Mouse (Mus musculus) lung, embryonic 14.5 days (tissue): ENCODE data around the gene Abcb8. TPM values are rescaled to one million over a fixed set of nuclear protein-coding genes. Genes with fewer than 3 reads are reported as not detected.

Experiments used
- ATAC-seq: fragments of 200-750 bp; cut with Nextera tagmentation; 2 replicates; pipeline ENCODE4 v1.8.0; 2017; ENCODE audit warnings: mild to moderate bottlenecking, moderate TSS enrichment, moderate library complexity; ENCODE audit not compliant: insufficient read depth
- DNase-seq: peaks from one replicate; pipeline ENCODE4 v3.0.0-alpha.2; 2015
- H3K27ac ChIP-seq: fragments of 300-500 bp; sonication (generic); 2 replicates; pipeline ENCODE4 v1.5.1; 2014; ENCODE audit warnings: low read depth, mild to moderate bottlenecking, moderate library complexity
- H3K27me3 ChIP-seq: fragments of 300-500 bp; sonication (generic); 2 replicates; pipeline ENCODE4 v1.6.1; 2014; ENCODE audit warnings: low read length, control low read depth; ENCODE audit not compliant: insufficient read depth
- H3K36me3 ChIP-seq: fragments of 300-500 bp; sonication (generic); 2 replicates; pipeline ENCODE4 v1.6.1; 2014; ENCODE audit warnings: control low read depth; ENCODE audit not compliant: insufficient read depth
- H3K4me1 ChIP-seq: fragments of 300-500 bp; sonication (generic); 2 replicates; pipeline ENCODE4 v1.6.1; 2014; ENCODE audit warnings: antibody characterized with exemption, control low read depth; ENCODE audit not compliant: insufficient read depth
- H3K4me2 ChIP-seq: fragments of 300-500 bp; sonication (generic); 2 replicates; pipeline ENCODE4 v1.6.1; 2014; ENCODE audit warnings: mild to moderate bottlenecking
- H3K4me3 ChIP-seq: fragments of 300-500 bp; sonication (generic); 2 replicates; pipeline ENCODE4 v1.5.1; 2014; ENCODE audit warnings: low read depth, low read length
- H3K9ac ChIP-seq: fragments of 300-500 bp; sonication (generic); 2 replicates; pipeline ENCODE4 v1.6.1; 2014
- H3K9me3 ChIP-seq: fragments of 300-500 bp; sonication (generic); 2 replicates; pipeline ENCODE4 v1.6.1; 2016; ENCODE audit warnings: low read depth, low read length, control low read depth
- CTCF ChIP-seq: IDR thresholded peaks from 2 replicates; pipeline ENCODE4 v1.5.1; 2016; ENCODE audit warnings: antibody characterized with exemption, low read depth
- WGBS: fragments of 180-500 bp; shearing (Covaris S2); extraction: QIAGEN DNeasy Blood & Tissue Kit; methylation state at CpG from one replicate; pipeline ENCODE4 v1.1.7; 2014; 5-methylcytosine and 5-hydroxymethylcytosine counted together
- polyA plus RNA-seq: library from polyadenylated mRNA; unstranded; fragments of >200 nt; fragmentation: Nextera tagmentation; extraction: Ambion mirVana; gene quantifications from 2 replicates; pipeline ENCODE4 v1.2.1, GENCODE M21; 2014

Gene Abcb8
- polyA plus RNA-seq, 1 experiment from 2014 or later, result 43.5 TPM

- Histone ChIP-seq H3K4me2 (0 out of 2 replicates have a peak overlapping the region, but pooled peaks have one; percentile 27), H3K27me3 (0 out of 2 replicates have a peak, but pooled peaks cover 5% of the 10 kb centered on the region), H3K4me1 (no peaks in the 10 kb centered on the region), H3K27ac (no peak overlapping the region), H3K4me3 (no peak overlapping the region), H3K36me3 (peaks cover 13% of the 10 kb centered on the region; the same call in 1 of the 2 replicates), H3K9ac (no peak overlapping the region), H3K9me3 (no peaks in the 10 kb centered on the region)
- ATAC-seq, result peak; percentile 69
- peak; percentile 86 for DNase-seq
- TF ChIP-seq CTCF, result peak; percentile 67
- WGBS, result 3% methylated on average over 21 of the region's 21 CpGs
These were observed 22.8 kb downstream of the Abcb8 start for GRCm38 (mm10) chr5:24416222-24416736.

- no peaks in the 10 kb centered on the region for H3K4me1 ChIP-seq
- H3K9ac ChIP-seq, result no peak overlapping the region
- H3K27me3 ChIP-seq, result 0 out of 2 replicates have a peak, but pooled peaks cover 5% of the 10 kb centered on the region
- DNase-seq, result no peak
- H3K36me3 ChIP-seq, result peaks cover 17% of the 10 kb centered on the region; the same call in 1 of the 2 replicates
- no peak overlapping the region for H3K4me3 ChIP-seq
- 87% methylated on average over 10 of the region's 10 CpGs for WGBS
- H3K9me3 ChIP-seq, result no peaks in the 10 kb centered on the region
- no peak overlapping the region for H3K27ac ChIP-seq
- ATAC-seq, result no peak
- no peak for TF ChIP-seq CTCF
- H3K4me2 ChIP-seq, result no peak overlapping the region
These were observed 24.1 kb downstream of the Abcb8 start for GRCm38 (mm10) chr5:24417587-24417986.

GRCm38 (mm10) chr5:24420381-24420780 is 26.9 kb downstream of the Abcb8 start:
- Histone ChIP-seq H3K36me3 (peaks cover 17% of the 10 kb centered on the region; the same call in 1 of the 2 replicates), H3K27me3 (no peaks in the 10 kb centered on the region), H3K9ac (no peak overlapping the region), H3K4me3 (no peak overlapping the region), H3K4me1 (no peaks in the 10 kb centered on the region), H3K4me2 (no peak overlapping the region), H3K9me3 (no peaks in the 10 kb centered on the region), H3K27ac (no peak overlapping the region)
- TF ChIP-seq CTCF, result no peak
- DNase-seq, result no peak
- no peak for ATAC-seq
- 83% methylated on average over 9 of the region's 9 CpGs for WGBS

GRCm38 (mm10) chr5:24423129-24424003 is 29.9 kb downstream of the Abcb8 start, which contains the start of the genes Cdk5 and Slc4a2:
Cdk5 (minus strand) TSS chr5:24423530.
Slc4a2 (plus strand) TSS chr5:24423837.
- DNase-seq (peak; percentile 100), ATAC-seq (peak; percentile 92)
- under 1% methylated on average over 46 of the region's 46 CpGs for WGBS
- Histone ChIP-seq H3K9me3 (no peaks in the 10 kb centered on the region), H3K27me3 (no peaks in the 10 kb centered on the region), H3K4me1 (peaks cover 22% of the 10 kb centered on the region), H3K27ac (peak within 1 kb of the TSS; percentile 93), H3K4me3 (peak within 1 kb of the TSS; percentile 67), H3K4me2 (peak within 1 kb of the TSS; percentile 84), H3K9ac (peak within 1 kb of the TSS; percentile 66), H3K36me3 (peaks cover 17% of the 10 kb centered on the region; the same call in 1 of the 2 replicates)
- no peak for TF ChIP-seq CTCF

- DNase-seq, result peak; percentile 41
- peak overlapping the region; percentile 67 for H3K4me3 ChIP-seq
- 10% methylated on average over 21 of the region's 21 CpGs for whole genome bisulfite sequencing
- no peaks in the 10 kb centered on the region for H3K27me3 ChIP-seq
- H3K4me2 ChIP-seq, result peak overlapping the region; percentile 84
- no peaks in the 10 kb centered on the region for H3K9me3 ChIP-seq
- H3K4me1 ChIP-seq, result peaks cover 22% of the 10 kb centered on the region
- H3K27ac ChIP-seq, result peak overlapping the region; percentile 93
- peaks cover 17% of the 10 kb centered on the region; the same call in 1 of the 2 replicates for H3K36me3 ChIP-seq
- H3K9ac ChIP-seq, result peak overlapping the region; percentile 66
- TF ChIP-seq CTCF, result no peak
- ATAC-seq, result peak; percentile 0; the same call in 1 of the 2 replicates
These were observed 30.7 kb downstream of the Abcb8 start for GRCm38 (mm10) chr5:24424004-24424781.

- Histone ChIP-seq H3K27me3 (no peaks in the 10 kb centered on the region), H3K4me1 (peaks cover 22% of the 10 kb centered on the region), H3K4me2 (peak overlapping the region; percentile 84), H3K36me3 (peaks cover 19% of the 10 kb centered on the region), H3K9me3 (no peaks in the 10 kb centered on the region), H3K27ac (peak overlapping the region; percentile 93), H3K4me3 (peak overlapping the region; percentile 67), H3K9ac (peak overlapping the region; percentile 66)
- ATAC-seq (peak; percentile 24), DNase-seq (peak; percentile 97)
- no peak for TF ChIP-seq CTCF
- WGBS, result 1% methylated on average over 59 of the region's 60 CpGs
These were observed 31.5 kb downstream of the Abcb8 start for GRCm38 (mm10) chr5:24424861-24425411.
